Mouse (Mus musculus): ENCODE data around the gene Vmn2r83.

DNA sequence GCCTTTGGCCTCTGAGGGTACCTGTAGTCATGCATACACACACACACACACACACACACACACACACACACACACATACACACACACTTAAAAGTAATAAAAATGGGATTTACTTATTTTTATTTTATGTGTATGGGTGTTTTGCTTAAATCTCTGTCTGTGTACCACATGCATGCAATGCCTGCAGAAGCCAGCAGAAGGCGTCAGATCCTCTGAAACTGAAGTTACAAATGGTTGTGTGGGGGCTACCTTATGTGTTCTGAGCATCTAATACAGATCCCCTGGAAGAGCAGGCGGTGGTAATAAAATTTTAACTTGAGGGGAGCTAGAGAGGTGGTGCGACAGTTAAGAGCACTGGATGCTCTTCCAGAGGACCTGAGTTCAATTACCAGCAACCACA, 59.5 kb downstream of the Vmn2r83 start:
- TF ChIP-seq POLR2A (IDR thresholded peaks at IDR 0.05; ENCODE audit: low read depth, low read length) (no peak), CTCF (IDR thresholded peaks at IDR 0.05; ENCODE audit: extremely low read depth, insufficient read depth, insufficient read length, insufficient replicate concordance) (no peak)

All from spleen, adult 2 months (tissue).